Mouse (Mus musculus): ENCODE results near the gene Retreg2. TPM values are rescaled to one million over a fixed set of nuclear protein-coding genes. Genes with fewer than 3 reads are reported as not detected.

The Retreg2 gene
- polyA plus RNA-seq, 2 experiments from 2014 or later = 15.1 to 27.4 TPM

DNA sequence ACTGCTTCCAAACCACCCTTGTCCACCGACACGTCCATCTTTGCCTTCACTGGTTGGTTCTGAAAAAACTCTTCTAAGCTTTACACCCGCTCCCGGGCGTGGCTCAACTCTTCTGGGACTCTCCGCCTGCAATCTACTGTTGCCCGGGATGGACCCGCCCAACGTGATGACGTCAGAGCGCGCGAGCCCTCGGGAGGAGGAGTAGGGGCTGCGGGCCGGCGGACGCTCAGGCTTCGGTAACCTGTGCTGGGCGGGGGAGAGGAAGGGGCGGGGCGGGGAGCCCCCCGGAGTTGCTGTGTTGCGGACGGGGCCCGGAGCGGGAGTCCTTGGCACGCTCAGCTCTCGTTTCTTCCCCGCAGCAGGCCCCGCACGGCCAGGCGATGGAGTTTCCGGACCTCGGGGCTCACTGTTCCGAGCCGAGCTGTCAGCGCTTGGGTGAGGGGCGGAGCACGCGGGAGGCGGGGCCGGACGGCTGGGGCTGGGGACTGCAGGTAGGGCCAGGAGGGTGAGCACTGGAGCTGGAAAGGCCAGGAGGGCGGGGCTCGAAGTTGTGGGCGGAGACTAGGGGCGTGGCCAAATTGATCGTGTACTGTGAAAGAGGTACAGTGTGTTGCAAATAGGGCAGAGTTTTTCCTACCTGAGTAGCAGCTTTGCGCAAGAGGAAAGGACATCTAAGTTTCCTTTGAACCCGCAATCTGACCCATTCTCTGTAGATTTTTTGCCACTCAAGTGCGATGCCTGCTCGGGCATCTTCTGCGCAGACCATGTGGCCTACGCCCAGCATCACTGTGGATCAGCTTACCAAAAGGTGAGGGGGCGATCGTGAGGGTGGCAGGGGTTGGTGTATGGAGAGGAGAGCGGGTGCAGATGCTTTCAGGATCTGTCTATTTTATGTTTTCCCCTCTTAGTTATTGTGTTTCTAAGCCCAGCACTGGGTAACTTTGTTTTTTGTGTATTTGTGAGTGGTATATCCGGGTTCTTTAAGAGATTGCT, 26.2 kb downstream of the Retreg2 start, which contains the start of gene Zfand2b:
Gene Zfand2b (plus strand): TSS at position 175 of the 993 bp plus-strand sequence.
- peak; percentile 90 for ATAC-seq

DNA sequence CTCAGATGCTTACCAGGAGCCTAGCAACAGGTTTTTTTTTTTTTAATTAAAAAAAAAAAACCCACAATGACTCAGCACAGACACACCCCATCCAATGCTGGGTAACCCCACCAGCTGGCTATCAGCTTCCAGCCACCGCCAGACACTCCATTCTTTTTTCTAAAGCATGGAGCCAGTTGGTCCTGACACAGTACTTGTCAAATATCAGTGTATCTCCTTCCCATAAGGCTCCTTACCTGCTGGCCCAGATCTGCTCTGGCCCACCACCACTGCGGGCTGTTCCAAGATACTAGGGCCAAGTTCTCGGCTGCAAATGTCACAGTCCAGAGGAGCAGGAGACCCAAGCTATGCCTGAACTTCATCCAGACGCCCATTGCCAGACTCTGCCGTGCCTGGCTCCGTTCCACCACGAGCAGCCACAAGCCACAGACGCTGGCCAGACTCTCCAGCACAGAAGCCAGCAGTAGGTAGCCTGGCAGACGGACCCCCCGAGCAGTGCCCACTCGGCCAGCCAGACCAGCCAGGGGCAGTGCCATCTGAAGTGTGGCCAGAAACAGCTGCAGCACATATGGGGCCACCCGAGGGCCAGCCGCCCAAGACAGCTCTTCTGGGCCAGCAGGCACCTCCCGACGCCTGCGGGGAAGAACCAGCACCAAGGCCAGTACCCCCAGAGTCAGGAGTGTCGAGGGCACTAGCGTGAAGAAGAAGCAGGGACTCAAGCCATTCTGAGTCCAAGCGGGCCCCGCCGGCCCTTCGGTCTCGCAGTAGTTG, 36.9 kb downstream of the Retreg2 start:
- ATAC-seq = peak; percentile 30

DNA sequence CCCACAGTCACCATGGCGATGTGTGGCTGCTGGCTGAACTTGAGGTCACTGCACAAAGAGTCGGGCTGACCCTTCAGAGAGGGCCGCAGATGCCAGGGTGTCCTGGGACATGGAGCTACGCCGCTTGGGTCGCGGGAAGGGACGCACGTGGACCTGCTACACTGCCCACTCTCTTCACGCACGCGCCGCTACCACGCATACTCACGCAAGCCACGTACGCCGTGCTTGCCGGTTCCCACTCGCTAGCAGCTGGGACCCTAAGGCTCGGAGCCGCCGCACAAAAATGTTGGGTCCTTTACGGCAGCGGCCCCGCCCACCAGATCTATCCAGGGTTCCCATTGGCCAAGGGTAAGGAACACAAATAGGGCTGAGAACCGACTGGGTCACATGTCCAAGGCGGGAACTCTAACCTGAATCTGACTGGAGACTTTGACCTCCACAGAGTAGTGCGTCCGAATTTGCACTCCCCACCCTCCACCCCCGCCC, 37.6 kb downstream of the Retreg2 start, which contains the start of gene Abcb6:
Gene Abcb6 (minus strand): TSS at position 288 of the 486 bp plus-strand sequence.
- ATAC-seq = peak; percentile 95

DNA sequence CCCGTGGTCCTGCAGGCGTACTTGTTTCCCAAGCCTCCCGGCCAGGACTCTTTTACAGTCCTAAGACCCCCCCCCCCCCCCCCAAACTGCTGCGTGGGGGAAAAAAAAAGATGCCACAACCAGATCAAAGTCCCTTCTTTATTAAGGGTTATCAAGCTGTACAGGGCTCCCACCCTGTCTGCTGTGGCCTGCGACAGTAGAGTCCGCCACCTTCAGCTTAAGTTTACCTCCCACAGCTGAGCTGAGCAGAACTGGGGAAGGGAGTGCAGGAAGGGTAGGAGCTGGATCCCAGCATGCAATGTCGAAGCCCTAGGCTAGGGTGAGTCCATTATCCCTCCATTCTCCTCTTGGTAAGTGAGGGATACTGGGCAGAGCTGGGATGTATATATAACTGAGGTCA, 38.2 kb downstream of the Retreg2 start:
- ATAC-seq = no peak

DNA sequence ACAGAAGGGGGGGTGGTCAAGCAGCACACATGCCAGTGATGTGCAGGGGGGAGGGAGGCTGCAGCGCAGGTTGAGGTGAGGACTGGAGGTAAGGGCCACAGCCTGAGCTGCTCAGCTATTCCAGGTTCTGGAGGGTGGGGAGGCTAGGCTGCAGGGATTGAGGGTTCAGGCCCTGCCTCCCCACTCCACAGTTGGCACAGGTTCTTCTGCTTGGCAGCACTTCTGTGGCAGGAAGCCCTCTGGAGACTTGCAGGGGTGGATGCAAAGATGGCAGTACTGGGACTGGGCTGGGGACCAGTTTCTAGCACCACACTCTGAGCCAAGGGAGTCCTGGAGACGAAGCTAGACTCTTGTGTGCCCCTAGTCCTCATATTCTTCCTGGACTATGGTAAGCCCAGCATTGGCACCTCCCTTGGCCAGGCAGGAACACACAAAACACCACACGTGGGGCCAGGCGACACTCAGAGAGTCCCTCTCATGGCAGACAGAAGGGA, 38.8 kb downstream of the Retreg2 start:
- ATAC-seq = no peak

DNA sequence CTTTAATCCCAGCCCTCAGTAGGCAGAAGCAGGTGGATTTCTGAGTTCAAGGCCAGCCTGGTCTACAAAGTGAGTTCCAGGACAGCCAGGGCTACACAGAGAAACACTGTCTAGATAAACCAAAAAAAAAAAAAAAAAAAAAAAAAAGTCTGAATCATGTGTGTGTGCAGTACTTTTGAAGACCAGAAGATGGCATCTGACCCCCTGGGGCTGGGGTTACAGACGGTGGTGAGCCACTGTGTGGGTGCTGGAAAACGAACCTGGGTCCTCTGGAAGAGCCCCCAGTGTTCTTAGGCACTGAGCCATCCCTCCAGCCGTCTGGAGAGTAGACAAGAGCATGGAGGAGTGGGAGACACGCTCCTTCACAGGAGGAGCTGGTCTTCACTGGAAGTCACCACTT, 39.6 kb downstream of the Retreg2 start:
- no peak for ATAC-seq

DNA sequence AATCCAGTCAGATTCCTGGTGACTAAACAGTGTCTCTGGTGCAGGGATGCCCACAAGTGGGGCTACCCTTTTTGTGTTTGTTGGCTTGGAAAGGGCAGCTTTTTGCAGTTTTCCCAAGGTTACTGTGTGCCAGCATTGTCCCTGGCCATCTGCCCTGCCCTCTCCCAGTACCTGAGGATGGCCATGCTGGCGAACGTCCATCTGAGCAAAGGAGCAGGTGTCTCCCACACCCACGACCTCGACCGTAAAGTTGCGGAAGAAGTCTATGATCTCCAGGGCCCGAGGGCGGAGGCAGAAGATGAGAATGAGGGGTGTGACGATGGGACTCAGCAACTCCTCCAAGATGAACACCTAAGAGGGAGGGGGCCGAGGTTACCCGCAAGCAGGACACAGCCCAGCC, 42.9 kb downstream of the Retreg2 start:
- no peak for ATAC-seq

DNA sequence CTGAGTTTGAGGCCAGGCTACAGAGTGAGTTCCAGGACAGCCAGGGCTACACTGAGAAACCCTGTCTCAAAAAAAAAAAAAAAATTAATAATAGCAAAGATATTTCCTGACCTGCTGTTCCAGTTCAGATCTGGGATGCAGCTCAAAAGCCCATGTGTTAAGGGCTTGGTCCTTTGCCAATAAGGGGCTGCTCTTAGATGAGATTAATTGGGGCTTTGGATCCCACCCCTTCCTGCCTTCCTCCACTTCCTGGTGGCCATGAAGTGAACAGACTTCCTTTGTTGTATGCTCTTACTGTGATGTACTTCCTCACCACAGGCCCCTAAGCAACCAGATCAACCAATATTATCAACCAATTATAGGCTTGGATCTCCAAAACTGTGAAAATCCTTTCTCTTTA, 44.5 kb downstream of the Retreg2 start:
- ATAC-seq = no peak

DNA sequence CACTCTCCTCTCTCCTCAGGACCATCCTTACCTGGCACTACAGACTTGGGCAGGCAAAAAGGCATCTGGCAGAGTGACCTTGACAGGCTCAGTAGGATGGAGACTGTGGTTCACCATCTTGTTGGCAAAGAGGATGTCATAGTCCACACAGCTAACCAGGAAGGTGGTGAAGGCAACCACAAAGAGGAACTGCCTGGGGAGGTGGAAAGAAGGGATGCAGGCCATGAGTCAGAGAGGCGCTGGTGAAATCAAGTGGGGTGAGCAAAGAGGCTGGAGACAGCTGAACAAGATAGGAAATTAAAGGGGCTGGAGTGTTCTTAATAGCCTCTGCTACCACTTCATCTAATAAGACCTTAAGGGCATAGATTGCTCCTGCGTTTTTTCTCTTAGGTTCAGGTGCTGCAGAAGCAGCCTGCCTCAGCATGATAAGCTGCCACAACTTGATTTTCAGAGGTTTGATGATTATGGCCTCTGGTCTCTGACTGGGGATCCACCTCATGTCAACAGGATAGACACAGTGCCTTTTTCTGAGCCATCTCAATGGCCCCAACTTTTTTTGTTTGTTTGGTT, 45.4 kb downstream of the Retreg2 start:
- ATAC-seq = no peak

DNA sequence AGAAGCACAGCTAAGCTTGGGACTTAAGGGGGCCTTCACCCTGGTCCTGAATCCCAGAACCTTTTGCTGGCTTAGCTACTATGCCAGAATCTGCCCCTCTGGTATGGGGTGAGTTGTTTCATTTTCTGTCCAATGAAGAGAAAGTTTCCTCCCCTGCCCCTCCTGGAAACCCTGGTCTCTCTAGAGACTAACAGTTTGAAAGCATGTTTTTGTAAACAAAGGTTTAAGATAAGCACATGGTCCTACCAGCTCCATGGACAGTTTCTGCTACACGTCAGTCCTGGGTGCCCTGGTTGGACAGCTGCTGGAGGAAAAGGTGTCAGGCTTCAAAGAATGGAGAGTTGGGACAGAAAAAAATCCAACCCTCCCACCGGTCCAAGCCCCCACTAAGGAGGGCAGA, 48.0 kb downstream of the Retreg2 start:
- ATAC-seq = no peak

DNA sequence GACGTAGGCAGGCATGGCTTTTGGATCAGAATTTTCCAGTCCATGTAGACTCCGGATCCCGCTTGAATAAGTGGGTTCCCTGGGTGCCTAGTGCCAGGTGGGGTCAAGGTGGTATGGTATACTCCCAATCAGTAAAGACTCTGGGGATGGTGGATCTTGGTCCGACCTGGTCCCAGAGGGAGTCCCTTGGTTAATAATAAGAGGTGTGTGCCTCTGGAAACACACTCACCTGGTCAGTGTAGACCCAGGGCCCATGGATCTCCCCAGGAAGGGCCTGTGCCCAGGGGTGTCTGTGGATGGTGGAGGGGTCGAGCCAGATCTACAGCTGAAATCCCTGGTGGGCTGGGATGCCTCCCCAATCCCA, 48.7 kb downstream of the Retreg2 start:
- ATAC-seq = no peak

DNA sequence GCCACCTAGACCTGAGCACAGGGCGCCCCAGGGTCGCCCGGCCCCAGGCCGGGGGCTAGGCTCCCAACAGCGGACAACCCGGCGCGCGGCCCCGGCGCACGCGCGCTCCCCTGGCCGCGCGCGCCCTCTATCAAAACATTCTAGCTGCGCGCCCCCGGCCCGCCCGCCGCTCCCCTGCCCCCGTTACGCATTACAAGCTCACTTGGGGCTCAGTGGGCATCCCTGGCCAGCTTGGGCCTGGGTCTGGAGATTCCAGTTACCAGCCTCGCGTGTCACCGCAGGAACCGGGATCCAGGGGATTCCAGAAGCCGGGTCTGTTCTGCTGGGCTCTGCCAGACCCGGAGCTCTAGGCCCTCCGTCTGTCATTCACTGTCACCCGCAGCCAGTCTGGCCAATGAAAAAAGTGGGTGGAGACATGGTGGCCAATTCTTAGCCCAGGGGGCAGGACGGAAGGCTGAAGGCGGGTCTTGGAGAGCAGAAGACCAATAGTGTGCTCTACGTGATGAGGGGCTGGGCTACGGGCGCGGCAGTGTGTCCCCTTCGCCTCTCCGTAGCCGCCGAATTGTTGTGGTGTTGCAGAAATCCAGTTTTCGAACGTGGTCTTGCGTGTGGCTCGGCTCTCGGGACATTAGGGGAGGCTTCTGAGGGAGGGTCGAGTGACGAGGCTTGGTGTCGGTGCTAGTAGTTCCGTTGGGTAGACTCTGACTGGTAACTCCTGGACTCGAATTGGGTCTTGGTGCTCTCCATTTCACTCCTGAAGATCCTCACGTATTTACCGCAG, 49.2 kb downstream of the Retreg2 start, which contains the start of the genes Ankzf1 and Atg9a:
Gene Ankzf1 (plus strand): TSS at position 530 of the 781 bp plus-strand sequence.
Gene Atg9a (minus strand): TSS at position 575 of the 781 bp plus-strand sequence.
- peak; percentile 100 for ATAC-seq

DNA sequence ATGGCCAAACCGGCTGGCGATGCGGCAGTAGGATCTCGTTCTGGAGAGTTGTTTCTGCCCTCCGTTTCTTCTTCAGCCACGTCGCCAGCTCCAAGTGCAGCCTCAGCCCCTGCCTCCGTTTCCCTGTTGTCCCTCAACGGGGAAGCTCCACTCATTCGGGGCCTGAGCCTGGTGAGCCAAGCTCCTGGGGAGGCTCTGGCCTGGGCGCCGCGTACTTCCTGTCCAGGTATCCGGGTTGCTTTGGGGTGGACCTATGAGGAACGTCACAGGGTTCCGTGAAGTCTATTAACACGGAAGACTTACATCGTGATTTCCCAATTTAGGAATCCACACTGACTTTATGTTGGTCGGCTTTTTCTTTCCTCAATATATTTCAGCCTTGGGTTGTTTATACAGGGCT, 49.9 kb downstream of the Retreg2 start:
- peak; percentile 8 for ATAC-seq

Other genes starting within 250 kb of the Retreg2 start
- not detected for gene Cryba2, start 249.6 kb upstream of the Retreg2 start, polyA plus RNA-seq (2017; shearing (Covaris generic))
- under 1 TPM in 1 of 2 experiments, not detected in 1; 0.07 TPM for gene Cfap65, start 207.2 kb upstream of the Retreg2 start, polyA plus RNA-seq (2017; shearing (Covaris generic))
- not detected for gene Ihh, start 191.1 kb upstream of the Retreg2 start, polyA plus RNA-seq (2017; shearing (Covaris generic))
- 1 to 10 TPM; 5.4 to 6.3 TPM for gene Nhej1, start 17.6 kb upstream of the Retreg2 start, polyA plus RNA-seq (2017; shearing (Covaris generic))
- gene Slc23a3, start 8.9 kb upstream of the Retreg2 start, polyA plus RNA-seq (2017; shearing (Covaris generic)) = under 1 TPM in 1 of 2 experiments, not detected in 1; 0.46 TPM
- 100 to 1,000 TPM; 114 to 125 TPM for gene Cnppd1, start 67 bp upstream of the Retreg2 start, polyA plus RNA-seq (2017; shearing (Covaris generic))
- gene Zfand2b, start 25.9 kb downstream of the Retreg2 start, polyA plus RNA-seq (2017; shearing (Covaris generic)) = 10 to 100 TPM; 52.2 to 58.8 TPM
- 1 to 10 TPM; 1.4 to 2.8 TPM for gene Abcb6, start 37.6 kb downstream of the Retreg2 start, polyA plus RNA-seq (2017; shearing (Covaris generic))
- 10 to 100 TPM; 14.1 to 17.1 TPM for gene Ankzf1, start 49.4 kb downstream of the Retreg2 start, polyA plus RNA-seq (2017; shearing (Covaris generic))
- gene Atg9a, start 49.4 kb downstream of the Retreg2 start, polyA plus RNA-seq (2017; shearing (Covaris generic)) = 1 to 10 TPM; 9.9 TPM
- 10 to 100 TPM; 12.0 to 12.4 TPM for gene Glb1l, start 68.0 kb downstream of the Retreg2 start, polyA plus RNA-seq (2017; shearing (Covaris generic))
- gene Stk16, start 68.1 kb downstream of the Retreg2 start, polyA plus RNA-seq (2017; shearing (Covaris generic)) = 10 to 100 TPM; 45.7 to 65.1 TPM
- 100 to 1,000 TPM; 120 to 135 TPM for gene Tuba4a, start 77.1 kb downstream of the Retreg2 start, polyA plus RNA-seq (2017; shearing (Covaris generic))
- not detected for gene A630095N17Rik, start 89.3 kb downstream of the Retreg2 start, polyA plus RNA-seq (2017; shearing (Covaris generic))
- gene Dnajb2, start 93.6 kb downstream of the Retreg2 start, polyA plus RNA-seq (2017; shearing (Covaris generic)) = 1 to 10 TPM; 5.9 to 7.1 TPM
- gene Ptprn, start 121.7 kb downstream of the Retreg2 start, polyA plus RNA-seq (2017; shearing (Covaris generic)) = under 1 TPM; 0.37 to 0.47 TPM
- gene Resp18, start 135.6 kb downstream of the Retreg2 start, polyA plus RNA-seq (2017; shearing (Covaris generic)) = not detected
- gene Dnpep, start 175.2 kb downstream of the Retreg2 start, polyA plus RNA-seq (2017; shearing (Covaris generic)) = 10 to 100 TPM; 57.0 to 64.9 TPM
- not detected for gene Des, start 217.6 kb downstream of the Retreg2 start, polyA plus RNA-seq (2017; shearing (Covaris generic))
- gene Speg, start 232.5 kb downstream of the Retreg2 start, polyA plus RNA-seq (2017; shearing (Covaris generic)) = not detected

Data from activated CD4-positive, CD25-positive, alpha-beta regulatory T cell, adult 4 months (primary cell).